Mouse (Mus musculus) limb, embryonic 10.5 days (tissue): ENCODE measurements around the gene Gm15114. TPM values are rescaled to one million over a fixed set of nuclear protein-coding genes. Genes with fewer than 3 reads are reported as not detected.
"Not testable (repeated sequence)": the region's sequence is repeated elsewhere in the genome, so short reads cannot be mapped to it uniquely, and the experiment has no call there.

Experiments used
- DNase-seq: peaks from one replicate; pipeline ENCODE4 v3.0.0-alpha.2; 2017; ENCODE audit warnings: low spot score
- H3K27ac ChIP-seq: fragments of 300-500 bp; sonication (generic); 2 replicates; pipeline ENCODE4 v1.5.1; 2016; ENCODE audit warnings: mild to moderate bottlenecking
- H3K27me3 ChIP-seq: fragments of 300-500 bp; sonication (generic); 2 replicates; pipeline ENCODE4 v1.6.1; 2016; ENCODE audit warnings: low read depth, mild to moderate bottlenecking; ENCODE audit not compliant: poor library complexity, severe bottlenecking
- H3K36me3 ChIP-seq: fragments of 300-500 bp; sonication (generic); 2 replicates; pipeline ENCODE4 v1.6.1; 2016; ENCODE audit warnings: mild to moderate bottlenecking, moderate library complexity
- H3K4me1 ChIP-seq: fragments of 300-500 bp; sonication (generic); 2 replicates; pipeline ENCODE4 v1.6.1; 2016
- H3K4me3 ChIP-seq: fragments of 300-500 bp; sonication (generic); 2 replicates; pipeline ENCODE4 v1.5.1; 2016; ENCODE audit warnings: mild to moderate bottlenecking, moderate library complexity
- H3K9me3 ChIP-seq: fragments of 300-500 bp; sonication (generic); replicated peaks from 2 replicates; pipeline ENCODE4 v1.6.1; 2016; ENCODE audit warnings: mild to moderate bottlenecking
- WGBS: fragments of 180-500 bp; shearing (Covaris S2); methylation state at CpG from one replicate; pipeline ENCODE4 v1.1.7; 2016; 5-methylcytosine and 5-hydroxymethylcytosine counted together
- polyA plus RNA-seq: library from polyadenylated mRNA; unstranded; fragments of >200 nt; fragmentation: Nextera tagmentation; extraction: Ambion mirVana; gene quantifications from 2 replicates; pipeline ENCODE4 v1.2.1, GENCODE M21; 2016

Gm15114 gene
- polyA plus RNA-seq, result not detected in 2 replicates

- no CpG with 5 or more reads among the region's 1 CpGs for WGBS
- not testable (repeated sequence) for H3K36me3 ChIP-seq, H3K27me3 ChIP-seq, H3K4me1 ChIP-seq, H3K27ac ChIP-seq, H3K4me3 ChIP-seq, DNase-seq, H3K9me3 ChIP-seq
These were observed at the start of gene Gm15114 for GRCm38 (mm10) chrX:148488649-148489048. Gm15114 (plus strand) TSS chrX:148488949.

Other genes starting within 250 kb of the Gm15114 start
- not detected in 2 replicates for gene Gm8334, start 126.2 kb downstream of the Gm15114 start, polyA plus RNA-seq
- not detected in 2 replicates for gene Gm15127, start 174.6 kb downstream of the Gm15114 start, polyA plus RNA-seq